Mouse (Mus musculus) gonadal fat pad, adult 2 months (tissue): ENCODE data around the gene Hoxd12. TPM values are rescaled to one million over a fixed set of nuclear protein-coding genes. Genes with fewer than 3 reads are reported as not detected.

Experiments
- DNase-seq: peaks from one replicate; pipeline ENCODE4 v3.0.0-alpha.2; 2012; ENCODE audit warnings: low read depth
- polyA plus RNA-seq: library from polyadenylated mRNA; depleted of rRNA; stranded (reverse); fragments of >200 nt; gene quantifications from 2 replicates; pipeline ENCODE4 v1.2.3, GENCODE M21; 2012

Gene Hoxd12
- polyA plus RNA-seq, 1 experiment, result 0.09 TPM

GRCm38 (mm10) chr2:74663291-74663925 lies 11.4 kb upstream of the Hoxd12 start:
- no peak for DNase-seq

GRCm38 (mm10) chr2:74666411-74666810 lies 8.4 kb upstream of the Hoxd12 start:
- DNase-seq, result no peak

GRCm38 (mm10) chr2:74667191-74667841 lies 7.5 kb upstream of the Hoxd12 start:
- DNase-seq, result no peak

GRCm38 (mm10) chr2:74667842-74668357 lies 6.9 kb upstream of the Hoxd12 start, which contains the start of gene Hoxd13:
Gene Hoxd13, plus strand, starts transcription at chr2:74668310.
- DNase-seq, result no peak

- no peak for DNase-seq
Measured at GRCm38 (mm10) chr2:74668370-74669229, 6.2 kb upstream of the Hoxd12 start.

- no peak for DNase-seq
Measured at GRCm38 (mm10) chr2:74669230-74669578, 5.6 kb upstream of the Hoxd12 start.

- DNase-seq, result no peak
Measured at GRCm38 (mm10) chr2:74669650-74670235, 5.1 kb upstream of the Hoxd12 start.

GRCm38 (mm10) chr2:74670632-74671188 lies 4.1 kb upstream of the Hoxd12 start:
- DNase-seq, result no peak

- DNase-seq, result no peak
Measured at GRCm38 (mm10) chr2:74671847-74672246, 3.0 kb upstream of the Hoxd12 start.

- DNase-seq, result no peak
Measured at GRCm38 (mm10) chr2:74672481-74673362, 2.1 kb upstream of the Hoxd12 start.

- no peak for DNase-seq
Measured at GRCm38 (mm10) chr2:74673835-74674425, 883 bp upstream of the Hoxd12 start.

GRCm38 (mm10) chr2:74675666-74676282 lies 961 bp downstream of the Hoxd12 start:
- no peak for DNase-seq

GRCm38 (mm10) chr2:74676376-74677052 lies 1.7 kb downstream of the Hoxd12 start:
- DNase-seq, result no peak

- DNase-seq, result no peak
Measured at GRCm38 (mm10) chr2:74677106-74677505, 2.3 kb downstream of the Hoxd12 start.

GRCm38 (mm10) chr2:74678891-74679595 lies 4.2 kb downstream of the Hoxd12 start, which contains the start of gene Hoxd11:
Gene Hoxd11, plus strand, starts transcription at chr2:74679557.
- no peak for DNase-seq

- DNase-seq, result no peak
Measured at GRCm38 (mm10) chr2:74679596-74679971, 4.8 kb downstream of the Hoxd12 start.

- DNase-seq, result no peak
Measured at GRCm38 (mm10) chr2:74679980-74680379, 5.2 kb downstream of the Hoxd12 start.

- no peak for DNase-seq
Measured at GRCm38 (mm10) chr2:74680561-74681398, 6.0 kb downstream of the Hoxd12 start.
